Mouse (Mus musculus) heart, embryonic 12.5 days (tissue): ENCODE data around the gene Palld. TPM values are rescaled to one million over a fixed set of nuclear protein-coding genes. Genes with fewer than 3 reads are reported as not detected.

Experiments used
- ATAC-seq: fragments of 200-750 bp; cut with Nextera tagmentation; 2 replicates; pipeline ENCODE4 v1.8.0; 2017; ENCODE audit warnings: moderate TSS enrichment, moderate library complexity; ENCODE audit not compliant: insufficient number of reproducible peaks, low FRiP score
- H3K27ac ChIP-seq: fragments of 300-500 bp; sonication (generic); 2 replicates; pipeline ENCODE4 v1.5.1; 2016; ENCODE audit warnings: mild to moderate bottlenecking, moderate library complexity; ENCODE audit not compliant: poor library complexity, severe bottlenecking
- H3K27me3 ChIP-seq: fragments of 300-500 bp; sonication (generic); replicated peaks from 2 replicates; pipeline ENCODE4 v1.6.1; 2016; ENCODE audit warnings: mild to moderate bottlenecking, moderate library complexity
- H3K36me3 ChIP-seq: fragments of 300-500 bp; sonication (generic); 2 replicates; pipeline ENCODE4 v1.6.1; 2016; ENCODE audit warnings: mild to moderate bottlenecking, moderate library complexity
- H3K4me1 ChIP-seq: fragments of 300-500 bp; sonication (generic); replicated peaks from 2 replicates; pipeline ENCODE4 v1.6.1; 2016; ENCODE audit warnings: mild to moderate bottlenecking
- H3K4me2 ChIP-seq: fragments of 300-500 bp; sonication (generic); 2 replicates; pipeline ENCODE4 v1.6.1; 2016; ENCODE audit warnings: mild to moderate bottlenecking, moderate library complexity
- H3K4me3 ChIP-seq: fragments of 300-500 bp; sonication (generic); 2 replicates; pipeline ENCODE4 v1.5.1; 2016; ENCODE audit warnings: mild to moderate bottlenecking
- H3K9ac ChIP-seq: fragments of 300-500 bp; sonication (generic); 2 replicates; pipeline ENCODE4 v1.6.1; 2016; ENCODE audit warnings: mild to moderate bottlenecking, moderate library complexity
- H3K9me3 ChIP-seq: fragments of 300-500 bp; sonication (generic); replicated peaks from 2 replicates; pipeline ENCODE4 v1.6.1; 2016; ENCODE audit warnings: mild to moderate bottlenecking, moderate library complexity
- WGBS: fragments of 180-500 bp; shearing (Covaris S2); methylation state at CpG from one replicate; pipeline ENCODE4 v1.1.7; 2016; 5-methylcytosine and 5-hydroxymethylcytosine counted together
- polyA plus RNA-seq: library from polyadenylated mRNA; unstranded; fragments of >200 nt; fragmentation: Nextera tagmentation; extraction: Ambion mirVana; gene quantifications from 2 replicates; pipeline ENCODE4 v1.2.1, GENCODE M21; 2016

Gene Palld
- polyA plus RNA-seq, 1 experiment from 2014 or later = 208 TPM

GRCm38 (mm10) chr8:61629631-61629968 is 272.9 kb downstream of the Palld start:
- peaks cover 12% of the 10 kb centered on the region; the same call in 1 of the 2 replicates for H3K36me3 ChIP-seq
- H3K9me3 ChIP-seq = no peaks in the 10 kb centered on the region
- ATAC-seq = no peak
- H3K27ac ChIP-seq = no peak overlapping the region
- no peaks in the 10 kb centered on the region for H3K27me3 ChIP-seq
- H3K4me2 ChIP-seq = no peak overlapping the region
- peaks cover 20% of the 10 kb centered on the region; the same call in 1 of the 2 replicates for H3K4me1 ChIP-seq
- no peak overlapping the region for H3K9ac ChIP-seq
- WGBS = 73% methylated on average over 1 of the region's 1 CpGs
- H3K4me3 ChIP-seq = no peak overlapping the region

GRCm38 (mm10) chr8:61628938-61629630 is 273.4 kb downstream of the Palld start:
- H3K9ac ChIP-seq = no peak overlapping the region
- H3K27me3 ChIP-seq = no peaks in the 10 kb centered on the region
- no peaks in the 10 kb centered on the region for H3K9me3 ChIP-seq
- peaks cover 11% of the 10 kb centered on the region; the same call in 1 of the 2 replicates for H3K36me3 ChIP-seq
- H3K4me2 ChIP-seq = no peak overlapping the region
- no peak overlapping the region for H3K27ac ChIP-seq
- no peak overlapping the region for H3K4me3 ChIP-seq
- WGBS = 63% methylated on average over 3 of the region's 3 CpGs
- ATAC-seq = no peak
- peaks cover 23% of the 10 kb centered on the region for H3K4me1 ChIP-seq

- Histone ChIP-seq H3K4me3 (no peak overlapping the region), H3K27me3 (no peaks in the 10 kb centered on the region), H3K4me2 (no peak overlapping the region), H3K27ac (no peak overlapping the region), H3K36me3 (peaks cover 11% of the 10 kb centered on the region; the same call in 1 of the 2 replicates), H3K9ac (no peak overlapping the region), H3K4me1 (peaks cover 31% of the 10 kb centered on the region), H3K9me3 (no peaks in the 10 kb centered on the region)
- ATAC-seq = no peak
- 88% methylated on average over 8 of the region's 8 CpGs for WGBS
These were observed 276.1 kb downstream of the Palld start for GRCm38 (mm10) chr8:61626246-61626952.

- no peak overlapping the region for H3K4me2 ChIP-seq
- H3K9me3 ChIP-seq = no peaks in the 10 kb centered on the region
- 84% methylated on average over 8 of the region's 8 CpGs for WGBS
- H3K4me3 ChIP-seq = no peak overlapping the region
- peaks cover 11% of the 10 kb centered on the region; the same call in 1 of the 2 replicates for H3K36me3 ChIP-seq
- ATAC-seq = no peak
- no peak overlapping the region for H3K9ac ChIP-seq
- no peaks in the 10 kb centered on the region for H3K27me3 ChIP-seq
- H3K27ac ChIP-seq = no peak overlapping the region
- H3K4me1 ChIP-seq = peaks cover 36% of the 10 kb centered on the region
These were observed 276.8 kb downstream of the Palld start for GRCm38 (mm10) chr8:61625656-61626210.

GRCm38 (mm10) chr8:61623485-61624417 is 278.7 kb downstream of the Palld start:
- peak; percentile 52 for ATAC-seq
- no peak overlapping the region for H3K4me2 ChIP-seq
- H3K9me3 ChIP-seq = no peaks in the 10 kb centered on the region
- H3K4me1 ChIP-seq = peaks cover 36% of the 10 kb centered on the region
- H3K27ac ChIP-seq = peak overlapping the region; percentile 24; the same call in 1 of the 2 replicates
- no peak overlapping the region for H3K4me3 ChIP-seq
- WGBS = 43% methylated on average over 11 of the region's 12 CpGs
- no peak overlapping the region for H3K9ac ChIP-seq
- H3K36me3 ChIP-seq = peaks cover 11% of the 10 kb centered on the region; the same call in 1 of the 2 replicates
- no peaks in the 10 kb centered on the region for H3K27me3 ChIP-seq

- no peak overlapping the region for H3K4me2 ChIP-seq
- 55% methylated on average over 3 of the region's 3 CpGs for WGBS
- ATAC-seq = 0 out of 2 replicates have a peak, but pooled peaks have one; percentile 31
- H3K9ac ChIP-seq = no peak overlapping the region
- no peak overlapping the region for H3K27ac ChIP-seq
- no peaks in the 10 kb centered on the region for H3K27me3 ChIP-seq
- H3K36me3 ChIP-seq = peaks cover 2% of the 10 kb centered on the region; the same call in 1 of the 2 replicates
- peaks cover 51% of the 10 kb centered on the region for H3K4me1 ChIP-seq
- H3K4me3 ChIP-seq = no peak overlapping the region
- no peaks in the 10 kb centered on the region for H3K9me3 ChIP-seq
These were observed 281.2 kb downstream of the Palld start for GRCm38 (mm10) chr8:61621300-61621699.

GRCm38 (mm10) chr8:61617651-61618050 is 284.8 kb downstream of the Palld start:
- 79% methylated on average over 2 of the region's 2 CpGs for WGBS
- H3K9me3 ChIP-seq = no peaks in the 10 kb centered on the region
- no peaks in the 10 kb centered on the region for H3K36me3 ChIP-seq
- no peak for ATAC-seq
- H3K4me2 ChIP-seq = no peak overlapping the region
- 0 out of 2 replicates have a peak overlapping the region, but pooled peaks have one; percentile 42 for H3K27ac ChIP-seq
- no peaks in the 10 kb centered on the region for H3K27me3 ChIP-seq
- H3K4me3 ChIP-seq = no peak overlapping the region
- peaks cover 40% of the 10 kb centered on the region for H3K4me1 ChIP-seq
- no peak overlapping the region for H3K9ac ChIP-seq

GRCm38 (mm10) chr8:61617049-61617448 is 285.4 kb downstream of the Palld start:
- H3K9me3 ChIP-seq = no peaks in the 10 kb centered on the region
- H3K4me2 ChIP-seq = no peak overlapping the region
- peaks cover 39% of the 10 kb centered on the region for H3K4me1 ChIP-seq
- H3K36me3 ChIP-seq = no peaks in the 10 kb centered on the region
- 68% methylated on average over 3 of the region's 3 CpGs for WGBS
- no peak for ATAC-seq
- H3K27me3 ChIP-seq = no peaks in the 10 kb centered on the region
- no peak overlapping the region for H3K4me3 ChIP-seq
- H3K9ac ChIP-seq = no peak overlapping the region
- H3K27ac ChIP-seq = peak overlapping the region; percentile 42; the same call in 1 of the 2 replicates

GRCm38 (mm10) chr8:61615711-61616697 is 286.5 kb downstream of the Palld start:
- peak overlapping the region; percentile 82 for H3K27ac ChIP-seq
- H3K4me2 ChIP-seq = 0 out of 2 replicates have a peak overlapping the region, but pooled peaks have one; percentile 2
- H3K9me3 ChIP-seq = no peaks in the 10 kb centered on the region
- no peaks in the 10 kb centered on the region for H3K27me3 ChIP-seq
- H3K36me3 ChIP-seq = no peaks in the 10 kb centered on the region
- no peak overlapping the region for H3K4me3 ChIP-seq
- 42% methylated on average over 9 of the region's 9 CpGs for WGBS
- H3K4me1 ChIP-seq = peaks cover 41% of the 10 kb centered on the region
- H3K9ac ChIP-seq = no peak overlapping the region
- peak; percentile 76; the same call in 1 of the 2 replicates for ATAC-seq
